In genomic region chr4:149332726-149333125, GRCm38 (mm10) we compare ENCODE assay signal across 10 mouse cellular contexts.
"Had no signal": no experiment of that assay in that cellular context is flagged by ENCODE, and none has a peak within 500 bp of the region (broad histone marks: within the 10 kb centered on the region; RNA-seq: fewer than 3 reads in every experiment).

No protein-coding gene starts in this region.

- H3K27me3 ChIP-seq: liver, embryonic 13.5 days had no signal

- H3K4me3 ChIP-seq: left cerebral cortex, adult 2 months; liver, embryonic 13.5 days had no signal

- H3K4me1 ChIP-seq: liver, embryonic 13.5 days had no signal

- DNase-seq: kidney, postnatal 14 days; kidney, postnatal 4 days; layer of hippocampus, postnatal 36 days; liver, embryonic 13.5 days; lung, adult 2 months; lung, postnatal 14 days; lung, postnatal 4 days; midbrain, embryonic 14.5 days; thymus, postnatal 36 days had no signal

- H3K27ac ChIP-seq: left cerebral cortex, adult 2 months; liver, embryonic 13.5 days had no signal
